In the genomic region with DNA sequence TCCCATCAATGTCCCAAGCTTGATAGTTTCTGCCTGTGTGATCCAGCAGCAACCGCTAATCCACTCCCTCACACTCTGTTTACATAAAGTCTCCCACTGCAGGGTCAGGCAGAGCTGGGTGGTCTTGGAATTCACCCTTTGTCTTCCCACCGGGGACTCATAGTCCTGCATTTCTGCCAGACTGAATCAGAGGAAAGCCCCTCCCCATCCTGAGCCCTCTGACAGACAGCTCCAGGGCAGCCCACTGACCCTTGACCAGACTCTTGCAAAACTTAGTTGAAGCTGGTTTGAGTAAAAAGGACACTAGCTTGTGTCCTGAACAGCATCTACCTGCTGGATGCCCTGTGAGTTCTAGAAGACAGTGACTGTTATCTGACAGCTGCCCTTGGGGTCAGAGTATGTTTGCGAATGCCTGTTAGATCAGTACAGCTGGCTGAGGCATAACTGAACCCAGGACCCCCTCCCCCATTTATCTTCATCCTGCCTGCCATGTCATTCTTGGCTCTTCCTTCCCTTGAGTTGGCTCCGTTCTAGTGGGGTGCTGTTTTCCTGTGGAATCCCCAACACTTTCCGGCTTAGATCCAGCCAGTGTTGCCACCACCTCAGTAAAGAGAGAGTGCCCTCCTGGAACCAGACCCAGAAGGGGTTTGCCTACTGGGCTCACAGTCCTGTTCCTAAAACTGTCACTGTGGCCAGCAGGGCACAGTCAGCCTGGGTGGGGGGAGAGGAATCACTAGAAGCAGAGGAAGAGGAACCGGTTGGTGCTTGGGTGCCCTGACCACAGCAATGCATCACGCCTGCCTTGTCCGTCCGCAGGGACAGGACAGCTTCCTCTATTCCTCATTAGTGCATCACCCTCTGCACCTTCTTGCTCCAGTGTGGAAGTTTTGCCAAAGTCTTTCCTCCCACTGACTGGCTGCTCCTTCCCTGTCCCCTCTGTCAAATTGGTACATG, we compare ENCODE assay signal across 8 mouse cellular contexts. TPM values are rescaled to one million over a fixed set of nuclear protein-coding genes. Genes with fewer than 3 reads are reported as not detected.
A peak's percentile ranks its signal among the peaks of the same experiment; 100 is the strongest.
DNase-seq lines count a peak whose midpoint lies in the region; ATAC-seq and TF ChIP-seq lines count a peak whose summit lies in the region.

No protein-coding gene starts in this region.

- H3K36me3 ChIP-seq in lung, embryonic 14.5 days (ENCODE audit: insufficient read depth): peaks cover 40% of the 10 kb centered on the region
- H3K36me3 ChIP-seq in hindbrain, embryonic 13.5 days: peaks cover 41% of the 10 kb centered on the region
- H3K36me3 ChIP-seq in liver, embryonic 11.5 days (ENCODE audit: control insufficient read depth, insufficient read depth, low read length): peaks cover 18% of the 10 kb centered on the region

- H3K27me3 ChIP-seq in lung, embryonic 14.5 days (ENCODE audit: insufficient read depth, low read length): no peaks in the 10 kb centered on the region
- H3K27me3 ChIP-seq in hindbrain, embryonic 13.5 days: no peaks in the 10 kb centered on the region
- no peaks in the 10 kb centered on the region for H3K27me3 ChIP-seq in liver, embryonic 11.5 days (replicated peaks; ENCODE audit: control insufficient read depth, insufficient read depth, low read length)

- 32% methylated on average over 9 of the region's 9 CpGs for WGBS in lung, embryonic 14.5 days
- WGBS in hindbrain, embryonic 13.5 days: 49% methylated on average over 9 of the region's 9 CpGs
- 44% methylated on average over 9 of the region's 9 CpGs for WGBS in liver, embryonic 11.5 days

- H3K27ac ChIP-seq in lung, embryonic 14.5 days (ENCODE audit: low read depth): no peak overlapping the region
- H3K27ac ChIP-seq in hindbrain, embryonic 13.5 days: no peak overlapping the region
- H3K27ac ChIP-seq in liver, embryonic 11.5 days (ENCODE audit: low read depth, low read length): no peak overlapping the region

- peaks cover 14% of the 10 kb centered on the region for H3K4me1 ChIP-seq in lung, embryonic 14.5 days (ENCODE audit: insufficient read depth)
- peaks cover 41% of the 10 kb centered on the region for H3K4me1 ChIP-seq in hindbrain, embryonic 13.5 days (replicated peaks)
- H3K4me1 ChIP-seq in liver, embryonic 11.5 days (replicated peaks; ENCODE audit: control insufficient read depth, insufficient read depth, low read length): peaks cover 21% of the 10 kb centered on the region

- ATAC-seq in lung, embryonic 14.5 days (ENCODE audit: insufficient read depth): no peak
- no peak for ATAC-seq in hindbrain, embryonic 13.5 days (ENCODE audit: low FRiP score)
- ATAC-seq in liver, embryonic 11.5 days (replicated peaks; ENCODE audit: low FRiP score): no peak

- H3K4me3 ChIP-seq in lung, embryonic 14.5 days (ENCODE audit: low read depth, low read length): peak overlapping the region; percentile 85
- peak overlapping the region; percentile 89 for H3K4me3 ChIP-seq in hindbrain, embryonic 13.5 days
- peak overlapping the region; percentile 83 for H3K4me3 ChIP-seq in liver, embryonic 11.5 days (ENCODE audit: low read depth, low read length)

- peak overlapping the region; percentile 36 for H3K9ac ChIP-seq in lung, embryonic 14.5 days
- peak overlapping the region; percentile 89 for H3K9ac ChIP-seq in hindbrain, embryonic 13.5 days
- peak overlapping the region; percentile 79 for H3K9ac ChIP-seq in liver, embryonic 11.5 days (ENCODE audit: low read depth, low read length)

- no peaks in the 10 kb centered on the region for H3K9me3 ChIP-seq in lung, embryonic 14.5 days (ENCODE audit: low read depth, low read length)
- H3K9me3 ChIP-seq in hindbrain, embryonic 13.5 days: no peaks in the 10 kb centered on the region
- no peaks in the 10 kb centered on the region for H3K9me3 ChIP-seq in liver, embryonic 11.5 days (ENCODE audit: control insufficient read depth, low read length)

- peak overlapping the region; percentile 95 for H3K4me2 ChIP-seq in lung, embryonic 14.5 days
- H3K4me2 ChIP-seq in hindbrain, embryonic 13.5 days: peak overlapping the region; percentile 97
- H3K4me2 ChIP-seq in liver, embryonic 11.5 days: peak overlapping the region; percentile 71

- peak; percentile 57 for DNase-seq in lung, embryonic 14.5 days
- no peak for DNase-seq in lung, postnatal 14 days
- DNase-seq in liver, embryonic 11.5 days (ENCODE audit: low spot score): no peak
- DNase-seq in retina, postnatal 1 day: peak; percentile 52
- no peak for DNase-seq in adrenal gland, adult (ENCODE audit: inconsistent age in 2 of 2, low spot score in 1 of 2)
- no peak for DNase-seq in right cerebral cortex, adult 18-20 months
- DNase-seq in layer of hippocampus, postnatal 10 days (ENCODE audit: low spot score in 2 of 2): no peak

- no peak for TF ChIP-seq CTCF in lung, embryonic 14.5 days (IDR thresholded peaks at IDR 0.05; ENCODE audit: low read depth)

RNA-seq across cellular contexts. Expression of a gene that starts 2.3 kb away (rescaled TPM):
- 22.5 and 25.0 TPM in 2 replicates for polyA plus RNA-seq in lung, embryonic 14.5 days (2014; fragmentation: Nextera tagmentation; extraction: Ambion mirVana)
- 6.3 and 6.5 TPM in 2 replicates for polyA plus RNA-seq in hindbrain, embryonic 13.5 days (2015; fragmentation: Nextera tagmentation; extraction: Ambion mirVana)
- 22.9 and 23.0 TPM in 2 replicates for polyA plus RNA-seq in liver, embryonic 11.5 days (2014; fragmentation: Nextera tagmentation; extraction: Ambion mirVana)
- 10 to 100 TPM; 94.3 to 97.7 TPM for total RNA-seq in layer of hippocampus, postnatal 10 days (2021)

RNA-seq across cellular contexts. Expression of a gene that starts 53.9 kb away (rescaled TPM):
- not detected in 2 replicates for polyA plus RNA-seq in lung, embryonic 14.5 days (2014; fragmentation: Nextera tagmentation; extraction: Ambion mirVana)
- 0.10 TPM in 1 of 2 replicates, not detected in the other for polyA plus RNA-seq in hindbrain, embryonic 13.5 days (2015; fragmentation: Nextera tagmentation; extraction: Ambion mirVana)
- 0.30 and 0.52 TPM in 2 replicates for polyA plus RNA-seq in liver, embryonic 11.5 days (2014; fragmentation: Nextera tagmentation; extraction: Ambion mirVana)
- under 1 TPM in 1 of 2 experiments, not detected in 1; 0.30 TPM for total RNA-seq in layer of hippocampus, postnatal 10 days (2021)

RNA-seq across cellular contexts. Expression of a gene that starts 59.1 kb away (rescaled TPM):
- 0.92 and 1.1 TPM in 2 replicates for polyA plus RNA-seq in lung, embryonic 14.5 days (2014; fragmentation: Nextera tagmentation; extraction: Ambion mirVana)
- polyA plus RNA-seq in hindbrain, embryonic 13.5 days (2015; fragmentation: Nextera tagmentation; extraction: Ambion mirVana): 1.6 and 1.7 TPM in 2 replicates
- 0.12 TPM in 2 replicates for polyA plus RNA-seq in liver, embryonic 11.5 days (2014; fragmentation: Nextera tagmentation; extraction: Ambion mirVana)
- total RNA-seq in layer of hippocampus, postnatal 10 days (2021): 1 to 10 TPM in 1 of 2 experiments, under 1 TPM in 1; 0.87 to 1.9 TPM

Comparison
In these comparisons a context has a peak if more than half of its experiments do, and no peak if none do; other contexts are left out.
1. DNase-seq: peak in lung, embryonic 14.5 days (single experiment) and retina, postnatal 1 day (single experiment); none in lung, postnatal 14 days (single experiment), liver, embryonic 11.5 days (single experiment), adrenal gland, adult (0 of 2), right cerebral cortex, adult 18-20 months (single experiment) and layer of hippocampus, postnatal 10 days (0 of 2).
2. H3K9ac ChIP-seq: peak in every context shown above with its lines; median percentile 89 in hindbrain, embryonic 13.5 days; 79 in liver, embryonic 11.5 days; 36 in lung, embryonic 14.5 days.
3. Peak in every context shown above with its lines, with median percentiles within 50 percentile points of each other: H3K4me2 ChIP-seq and H3K4me3 ChIP-seq.